20 mouse cellular contexts compared by ENCODE assay signal in genomic region chr16:18096348-18096747, GRCm38 (mm10). TPM values are rescaled to one million over a fixed set of nuclear protein-coding genes. Genes with fewer than 3 reads are reported as not detected.
DNase-seq lines count a peak whose midpoint lies in the region; ATAC-seq and TF ChIP-seq lines count a peak whose summit lies in the region.
"Had no signal": no experiment of that assay in that cellular context is flagged by ENCODE, and none has a peak within 500 bp of the region (broad histone marks: within the 10 kb centered on the region; RNA-seq: fewer than 3 reads in every experiment).

No protein-coding gene starts in this region.

- no peak for DNase-seq in heart, postnatal 36 days
- DNase-seq in kidney, postnatal 10 days = peak; percentile 45
- DNase-seq in kidney, adult 18-20 months = no peak
- no peak for DNase-seq in stomach, postnatal 0 days (ENCODE audit: low spot score)
- DNase-seq: adrenal gland, adult 8-10 months; B cell, adult 2 months; cerebellum, adult 11-12 months; cerebellum, postnatal 36 days; spleen, adult 18-20 months; thymus, postnatal 25 days had no signal

- peak; percentile 84 for ATAC-seq in heart, embryonic 14.5 days (ENCODE audit: insufficient number of reproducible peaks, insufficient read depth, low FRiP score, low read depth)
- ATAC-seq in stomach, embryonic 16.5 days (ENCODE audit: insufficient read depth, low FRiP score) = peak; percentile 50; the same call in 1 of the 2 replicates
- no peak; the same call in 1 of the 2 replicates for ATAC-seq in stomach, postnatal 0 days (ENCODE audit: low FRiP score, low TSS enrichment)
- no peak for ATAC-seq in limb, embryonic 15.5 days (ENCODE audit: insufficient number of reproducible peaks, low FRiP score, low TSS enrichment, low read depth)
- ATAC-seq in forebrain, embryonic 12.5 days (ENCODE audit: low FRiP score) = no peak
- ATAC-seq: forebrain, embryonic 15.5 days had no signal

- WGBS in heart, embryonic 14.5 days = 23% methylated on average over 5 of the region's 5 CpGs
- 42% methylated on average over 5 of the region's 5 CpGs for WGBS in stomach, embryonic 16.5 days
- WGBS in stomach, postnatal 0 days = 32% methylated on average over 5 of the region's 5 CpGs
- 29% methylated on average over 5 of the region's 5 CpGs for WGBS in limb, embryonic 15.5 days
- 76% methylated on average over 5 of the region's 5 CpGs for WGBS in forebrain, embryonic 12.5 days

- no peak overlapping the region for H3K4me2 ChIP-seq in heart, embryonic 14.5 days (ENCODE audit: low read length)
- H3K4me2 ChIP-seq in stomach, embryonic 16.5 days (ENCODE audit: low read depth, low read length) = no peak overlapping the region
- no peak overlapping the region for H3K4me2 ChIP-seq in stomach, postnatal 0 days (replicated peaks; ENCODE audit: low read depth)
- H3K4me2 ChIP-seq in limb, embryonic 15.5 days = no peak overlapping the region
- no peak overlapping the region for H3K4me2 ChIP-seq in forebrain, embryonic 12.5 days
- H3K4me2 ChIP-seq: forebrain, embryonic 15.5 days; hindbrain, embryonic 12.5 days; midbrain, embryonic 12.5 days; stomach, embryonic 15.5 days had no signal

- peak overlapping the region; percentile 16 to 30; a peak in 2 of 4 replicates for H3K27ac ChIP-seq in heart, embryonic 14.5 days (replicated peaks in 1 of 2; ENCODE audit: control insufficient read depth in 1 of 2, insufficient read depth in 1 of 2, low read depth in 2 of 2, low read length in 2 of 2)
- H3K27ac ChIP-seq in stomach, embryonic 16.5 days (ENCODE audit: low read length) = no peak overlapping the region
- H3K27ac ChIP-seq in stomach, postnatal 0 days (replicated peaks) = no peak overlapping the region
- H3K27ac ChIP-seq in limb, embryonic 15.5 days = peak overlapping the region; percentile 22; the same call in 1 of the 2 replicates
- no peak overlapping the region for H3K27ac ChIP-seq in forebrain, embryonic 12.5 days
- H3K27ac ChIP-seq: forebrain, embryonic 15.5 days; hindbrain, embryonic 12.5 days; layer of hippocampus, adult 2 months; left cerebral cortex, adult 2 months; midbrain, embryonic 12.5 days; stomach, embryonic 15.5 days had no signal

- no peak overlapping the region for H3K9ac ChIP-seq in heart, embryonic 14.5 days (ENCODE audit: low read length)
- no peak overlapping the region for H3K9ac ChIP-seq in stomach, embryonic 16.5 days (ENCODE audit: low read length)
- no peak overlapping the region for H3K9ac ChIP-seq in stomach, postnatal 0 days (ENCODE audit: low read length)
- H3K9ac ChIP-seq in limb, embryonic 15.5 days = no peak overlapping the region
- no peak overlapping the region for H3K9ac ChIP-seq in forebrain, embryonic 12.5 days
- H3K9ac ChIP-seq: forebrain, embryonic 15.5 days; hindbrain, embryonic 12.5 days; midbrain, embryonic 12.5 days; stomach, embryonic 15.5 days had no signal

- intact Hi-C loops in heart, postnatal 36 days (cut with DNase I) = no loop called here

- no peak for TF ChIP-seq CTCF in stomach, postnatal 0 days (IDR thresholded peaks at IDR 0.05; ENCODE audit: low read depth)

- H3K4me1 ChIP-seq in heart, embryonic 14.5 days (ENCODE audit: control insufficient read depth in 2 of 2, insufficient read depth in 2 of 2, low read length in 2 of 2) = peaks cover 0 to 9% of the 10 kb centered on the region in 2 experiments; a peak in 1 of 4 replicates
- H3K4me1 ChIP-seq in stomach, embryonic 16.5 days (ENCODE audit: control insufficient read depth, insufficient read depth, low read length) = no peaks in the 10 kb centered on the region
- no peaks in the 10 kb centered on the region for H3K4me1 ChIP-seq in stomach, postnatal 0 days (replicated peaks; ENCODE audit: control insufficient read depth, insufficient read depth)
- H3K4me1 ChIP-seq in limb, embryonic 15.5 days = no peaks in the 10 kb centered on the region
- H3K4me1 ChIP-seq in forebrain, embryonic 12.5 days = no peaks in the 10 kb centered on the region
- H3K4me1 ChIP-seq: forebrain, embryonic 15.5 days; hindbrain, embryonic 12.5 days; midbrain, embryonic 12.5 days; stomach, embryonic 15.5 days had no signal

- no peak for TF ChIP-seq EP300 in stomach, postnatal 0 days (optimal IDR thresholded peaks at IDR 0.05)

- peaks cover 8% of the 10 kb centered on the region; the same call in 1 of the 2 replicates for H3K9me3 ChIP-seq in heart, embryonic 14.5 days (ENCODE audit: control insufficient read depth, low read length)
- H3K9me3 ChIP-seq in stomach, embryonic 16.5 days (replicated peaks; ENCODE audit: control insufficient read depth, low read length) = no peaks in the 10 kb centered on the region
- H3K9me3 ChIP-seq in stomach, postnatal 0 days (ENCODE audit: control insufficient read depth, low read length) = no peaks in the 10 kb centered on the region
- H3K9me3 ChIP-seq in limb, embryonic 15.5 days = no peaks in the 10 kb centered on the region
- no peaks in the 10 kb centered on the region for H3K9me3 ChIP-seq in forebrain, embryonic 12.5 days
- H3K9me3 ChIP-seq: forebrain, embryonic 15.5 days; hindbrain, embryonic 12.5 days; midbrain, embryonic 12.5 days; stomach, embryonic 15.5 days had no signal

- H3K4me3 ChIP-seq in heart, embryonic 14.5 days (ENCODE audit: control insufficient read depth in 1 of 2, insufficient read depth in 1 of 2, low read depth in 1 of 2, low read length in 2 of 2) = no peak overlapping the region
- H3K4me3 ChIP-seq in stomach, embryonic 16.5 days (replicated peaks; ENCODE audit: low read length) = no peak overlapping the region
- H3K4me3 ChIP-seq in stomach, postnatal 0 days (ENCODE audit: low read depth, low read length) = no peak overlapping the region
- no peak overlapping the region for H3K4me3 ChIP-seq in limb, embryonic 15.5 days
- no peak overlapping the region for H3K4me3 ChIP-seq in forebrain, embryonic 12.5 days (replicated peaks)
- H3K4me3 ChIP-seq: forebrain, embryonic 15.5 days; hindbrain, embryonic 12.5 days; layer of hippocampus, adult 2 months; left cerebral cortex, adult 2 months; midbrain, embryonic 12.5 days; stomach, embryonic 15.5 days had no signal

- H3K27me3 ChIP-seq in heart, embryonic 14.5 days (ENCODE audit: control insufficient read depth, insufficient read depth, low read length) = no peaks in the 10 kb centered on the region
- H3K27me3 ChIP-seq in stomach, embryonic 16.5 days (ENCODE audit: control insufficient read depth, insufficient read depth, low read length) = no peaks in the 10 kb centered on the region
- H3K27me3 ChIP-seq in stomach, postnatal 0 days (ENCODE audit: control insufficient read depth, insufficient read depth, low read length) = no peaks in the 10 kb centered on the region
- no peaks in the 10 kb centered on the region for H3K27me3 ChIP-seq in limb, embryonic 15.5 days
- no peaks in the 10 kb centered on the region for H3K27me3 ChIP-seq in forebrain, embryonic 12.5 days
- H3K27me3 ChIP-seq: forebrain, embryonic 15.5 days; hindbrain, embryonic 12.5 days; midbrain, embryonic 12.5 days; stomach, embryonic 15.5 days had no signal

- H3K36me3 ChIP-seq in heart, embryonic 14.5 days (ENCODE audit: control insufficient read depth, insufficient read depth, low read length) = no peaks in the 10 kb centered on the region
- H3K36me3 ChIP-seq in stomach, embryonic 16.5 days (ENCODE audit: control insufficient read depth, insufficient read depth, low read length) = no peaks in the 10 kb centered on the region
- no peaks in the 10 kb centered on the region for H3K36me3 ChIP-seq in stomach, postnatal 0 days (ENCODE audit: control insufficient read depth, insufficient read depth, low read length)
- H3K36me3 ChIP-seq in limb, embryonic 15.5 days = no peaks in the 10 kb centered on the region
- H3K36me3 ChIP-seq in forebrain, embryonic 12.5 days (replicated peaks) = no peaks in the 10 kb centered on the region
- H3K36me3 ChIP-seq: forebrain, embryonic 15.5 days; hindbrain, embryonic 12.5 days; midbrain, embryonic 12.5 days; stomach, embryonic 15.5 days had no signal

RNA-seq across cellular contexts. Expression of gene Prodh, which starts 6.3 kb away (rescaled TPM):
- 6.9 and 7.4 TPM in 2 replicates for polyA plus RNA-seq in heart, embryonic 14.5 days (2014; fragmentation: Nextera tagmentation; extraction: Ambion mirVana)
- total RNA-seq in heart, postnatal 36 days (2021) = 10 to 100 TPM; 23.6 to 28.4 TPM
- polyA plus RNA-seq in stomach, embryonic 16.5 days (2015; fragmentation: Nextera tagmentation; extraction: Ambion mirVana) = 15.3 and 17.8 TPM in 2 replicates
- 9.3 and 10.7 TPM in 2 replicates for polyA plus RNA-seq in stomach, postnatal 0 days (2015; fragmentation: Nextera tagmentation; extraction: Ambion mirVana)
- 10.9 and 11.8 TPM in 2 replicates for polyA plus RNA-seq in limb, embryonic 15.5 days (2015; fragmentation: Nextera tagmentation; extraction: Ambion mirVana)
- 5.9 and 7.7 TPM in 2 replicates for polyA plus RNA-seq in forebrain, embryonic 12.5 days (2016; fragmentation: Nextera tagmentation; extraction: Ambion mirVana)

RNA-seq across cellular contexts. Expression of gene Rtn4r, which starts 31.1 kb away (rescaled TPM):
- polyA plus RNA-seq in heart, embryonic 14.5 days (2014; fragmentation: Nextera tagmentation; extraction: Ambion mirVana) = 0.43 and 1.00 TPM in 2 replicates
- 1 to 10 TPM; 2.1 to 6.0 TPM for total RNA-seq in heart, postnatal 36 days (2021)
- 0.84 and 1.0 TPM in 2 replicates for polyA plus RNA-seq in stomach, embryonic 16.5 days (2015; fragmentation: Nextera tagmentation; extraction: Ambion mirVana)
- polyA plus RNA-seq in stomach, postnatal 0 days (2015; fragmentation: Nextera tagmentation; extraction: Ambion mirVana) = 1.1 TPM in 2 replicates
- 7.0 and 7.9 TPM in 2 replicates for polyA plus RNA-seq in limb, embryonic 15.5 days (2015; fragmentation: Nextera tagmentation; extraction: Ambion mirVana)
- polyA plus RNA-seq in forebrain, embryonic 12.5 days (2016; fragmentation: Nextera tagmentation; extraction: Ambion mirVana) = 5.4 and 6.2 TPM in 2 replicates

RNA-seq across cellular contexts. Expression of gene Dgcr6, which starts 43.7 kb away (rescaled TPM):
- polyA plus RNA-seq in heart, embryonic 14.5 days (2014; fragmentation: Nextera tagmentation; extraction: Ambion mirVana) = 58.5 and 64.2 TPM in 2 replicates
- 10 to 100 TPM; 43.2 to 44.0 TPM for total RNA-seq in heart, postnatal 36 days (2021)
- 67.7 and 69.2 TPM in 2 replicates for polyA plus RNA-seq in stomach, embryonic 16.5 days (2015; fragmentation: Nextera tagmentation; extraction: Ambion mirVana)
- 82.8 and 85.8 TPM in 2 replicates for polyA plus RNA-seq in stomach, postnatal 0 days (2015; fragmentation: Nextera tagmentation; extraction: Ambion mirVana)
- polyA plus RNA-seq in limb, embryonic 15.5 days (2015; fragmentation: Nextera tagmentation; extraction: Ambion mirVana) = 108 and 114 TPM in 2 replicates
- polyA plus RNA-seq in forebrain, embryonic 12.5 days (2016; fragmentation: Nextera tagmentation; extraction: Ambion mirVana) = 149 and 150 TPM in 2 replicates

Comparison
In these comparisons a context has a peak if more than half of its experiments do, and no peak if none do; other contexts are left out.
1. ATAC-seq: peak in heart, embryonic 14.5 days (single experiment) and stomach, embryonic 16.5 days (single experiment); none in stomach, postnatal 0 days (single experiment), limb, embryonic 15.5 days (single experiment) and forebrain, embryonic 12.5 days (single experiment).
2. H3K27ac ChIP-seq: peak in heart, embryonic 14.5 days (2 of 2) and limb, embryonic 15.5 days (single experiment); none in stomach, embryonic 16.5 days (single experiment), stomach, postnatal 0 days (single experiment) and forebrain, embryonic 12.5 days (single experiment).